Mouse (Mus musculus) induced T-regulatory cell, adult 2 months (primary cell): ENCODE measurements around the gene Mob3a.
"Not testable (repeated sequence)": the region's sequence is repeated elsewhere in the genome, so short reads cannot be mapped to it uniquely, and the experiment has no call there.

Experiments
- DNase-seq: peaks from one replicate; pipeline ENCODE4 v3.0.0-alpha.2; 2012; ENCODE audit warnings: low read depth

Mob3a gene

DNA sequence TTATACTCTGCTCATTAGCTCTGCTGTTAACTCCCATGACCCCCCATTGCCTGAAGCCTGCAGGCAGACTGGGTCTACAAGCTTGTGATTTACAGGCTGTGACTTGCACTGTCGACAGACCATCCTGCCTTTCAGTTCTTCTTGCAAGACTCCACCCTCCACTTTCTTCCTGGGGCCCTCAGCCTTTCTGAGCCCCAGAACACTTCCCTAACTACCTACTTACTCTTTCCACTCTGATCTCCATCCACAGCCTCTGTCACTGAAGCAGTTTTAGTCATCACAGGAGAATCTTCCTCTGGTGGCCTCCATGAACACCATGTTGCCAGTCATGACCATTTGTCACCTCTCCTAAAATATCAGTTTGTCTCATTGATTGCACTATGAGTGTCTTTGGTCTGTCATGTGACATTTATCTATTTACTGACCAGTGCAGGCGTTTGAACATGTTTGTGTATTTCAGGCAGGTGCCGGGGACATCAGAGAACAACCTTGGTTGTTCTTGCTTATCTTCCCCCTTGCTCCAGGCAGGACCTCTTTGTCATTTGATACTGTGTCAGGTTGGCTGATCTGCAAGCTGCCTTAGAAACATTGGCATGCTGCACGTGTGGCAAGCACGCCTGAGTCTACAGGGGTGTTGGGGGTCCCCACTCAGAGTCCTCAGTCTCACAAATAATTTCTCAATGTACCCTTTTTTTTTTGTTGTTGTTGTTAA, 38.1 kb downstream of the Mob3a start:
- peak; percentile 65 for DNase-seq

DNA sequence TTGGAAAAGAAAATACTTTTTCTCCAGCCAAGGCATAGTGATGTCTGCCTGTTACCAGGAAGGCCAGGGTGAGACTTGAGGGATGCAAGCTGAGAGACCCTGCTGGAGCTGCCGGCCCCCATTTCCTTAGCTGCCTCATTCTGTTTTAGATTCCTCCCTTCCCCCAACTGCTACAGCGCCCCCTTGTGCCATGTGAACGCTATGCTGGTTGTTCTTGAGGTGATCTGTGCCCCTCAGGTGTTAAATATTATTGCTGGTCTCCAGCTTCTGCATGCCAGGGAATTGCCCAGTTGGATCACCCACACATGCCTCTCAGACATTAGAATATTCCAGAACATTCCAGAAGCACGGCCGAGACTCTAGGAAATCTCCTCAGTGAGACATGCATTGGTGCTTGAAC, 40.6 kb downstream of the Mob3a start:
- DNase-seq = peak; percentile 91

DNA sequence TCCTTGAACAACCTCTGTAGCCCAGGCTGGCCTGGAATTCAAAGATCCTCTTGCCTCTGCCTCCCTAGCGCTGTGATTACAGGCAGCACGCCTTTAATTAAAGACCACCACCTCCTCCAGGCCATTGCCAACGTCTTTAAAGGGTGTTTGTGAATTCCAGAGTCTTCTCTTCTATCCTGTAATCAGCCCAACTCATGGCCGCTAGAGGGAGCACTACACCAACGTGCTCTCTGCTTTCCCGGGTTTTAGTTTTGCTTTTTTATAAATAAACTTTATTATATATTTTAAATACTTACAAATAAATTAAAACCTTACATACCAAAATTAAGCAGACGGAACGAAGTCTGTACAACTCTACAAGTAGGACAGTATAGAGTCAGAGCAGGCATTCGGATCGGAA, 42.6 kb downstream of the Mob3a start:
- peak; percentile 90 for DNase-seq

DNA sequence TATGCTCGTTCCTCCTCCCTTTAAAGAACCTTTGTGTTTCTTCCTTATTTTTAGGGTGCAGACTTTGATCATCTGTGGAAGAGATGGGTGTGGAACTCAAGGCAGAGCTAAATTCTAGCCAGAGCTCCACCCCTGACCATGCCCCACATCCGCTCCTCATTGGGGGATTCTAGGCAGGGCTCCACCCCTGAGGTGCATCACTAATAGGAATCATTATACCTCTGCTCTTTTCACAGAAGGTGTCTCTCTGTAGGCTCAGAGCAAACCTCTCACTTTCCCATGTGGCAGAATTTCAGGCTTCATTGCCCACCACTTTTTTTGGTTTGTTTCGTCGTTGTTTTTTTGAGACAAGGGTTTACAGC, 43.0 kb downstream of the Mob3a start:
- DNase-seq = peak; percentile 87

DNA sequence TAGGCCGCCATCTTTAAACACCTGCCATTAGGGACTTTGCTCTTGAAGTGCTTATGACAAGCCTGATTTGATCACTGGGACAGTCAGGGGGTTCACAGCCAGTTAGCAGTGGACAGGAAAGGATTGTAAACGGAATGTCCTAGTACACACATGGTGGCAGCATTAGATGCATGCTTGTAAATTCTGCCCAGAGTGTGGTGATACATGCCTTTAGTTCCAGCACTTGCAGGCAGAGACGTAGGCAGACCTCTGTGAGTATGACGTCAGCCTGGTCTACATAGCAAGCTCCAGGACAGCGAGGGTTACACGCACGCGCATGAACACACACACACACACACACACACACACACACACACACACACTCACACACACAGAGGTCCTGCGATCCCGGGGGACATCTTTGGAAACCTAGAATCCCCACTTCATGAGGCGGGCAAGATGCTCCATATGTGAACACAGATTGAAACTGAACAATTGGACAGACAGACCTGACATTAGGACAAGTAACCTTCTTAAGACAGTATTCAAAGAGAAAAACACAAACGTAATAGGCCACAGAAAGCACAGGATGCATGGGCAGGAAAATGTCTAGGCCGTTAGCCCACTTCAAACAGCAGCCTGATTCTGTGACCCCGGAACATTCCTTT, 43.5 kb downstream of the Mob3a start:
- peak; percentile 78 for DNase-seq

DNA sequence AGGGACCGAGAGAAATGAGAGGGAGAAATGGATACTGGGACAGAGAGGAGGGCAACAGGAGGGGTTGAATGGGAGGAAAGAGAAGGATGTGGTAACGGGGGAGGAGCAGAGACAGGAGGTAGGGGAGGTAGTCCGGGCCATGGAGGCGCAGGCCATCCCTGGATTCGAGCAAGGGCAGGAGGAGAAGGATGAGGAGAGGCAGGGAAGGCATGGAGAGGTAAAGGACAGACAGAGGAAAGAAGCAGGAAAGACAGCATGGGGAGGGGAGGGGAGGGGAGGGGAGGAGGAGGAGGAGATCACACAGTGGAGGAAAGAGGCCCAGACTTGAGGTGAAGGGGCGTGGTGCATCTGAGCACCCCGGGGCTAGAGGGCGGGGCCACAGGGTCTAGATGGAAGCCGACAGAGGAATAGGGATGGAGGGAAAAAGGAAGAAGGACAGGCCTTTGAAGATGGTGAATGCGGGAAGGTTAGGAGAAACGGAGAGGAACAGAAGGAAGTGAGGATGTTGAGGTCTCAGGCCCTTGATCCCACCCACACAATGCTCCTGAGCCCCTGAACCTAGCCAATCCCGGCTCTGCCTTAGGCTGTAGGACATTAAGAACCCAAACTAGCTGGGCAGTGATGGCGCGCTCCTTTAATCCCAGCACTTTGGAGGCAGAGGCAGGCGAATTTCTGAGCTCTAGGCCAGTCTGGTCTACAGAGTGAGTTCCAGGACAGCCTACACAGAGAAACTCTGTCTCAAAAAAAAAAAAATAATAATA, 44.7 kb downstream of the Mob3a start, which contains the start of gene Btbd2:
Gene Btbd2, minus strand, starts transcription at position 209 of the 761 bp plus-strand sequence.
- peak; percentile 64 for DNase-seq

DNA sequence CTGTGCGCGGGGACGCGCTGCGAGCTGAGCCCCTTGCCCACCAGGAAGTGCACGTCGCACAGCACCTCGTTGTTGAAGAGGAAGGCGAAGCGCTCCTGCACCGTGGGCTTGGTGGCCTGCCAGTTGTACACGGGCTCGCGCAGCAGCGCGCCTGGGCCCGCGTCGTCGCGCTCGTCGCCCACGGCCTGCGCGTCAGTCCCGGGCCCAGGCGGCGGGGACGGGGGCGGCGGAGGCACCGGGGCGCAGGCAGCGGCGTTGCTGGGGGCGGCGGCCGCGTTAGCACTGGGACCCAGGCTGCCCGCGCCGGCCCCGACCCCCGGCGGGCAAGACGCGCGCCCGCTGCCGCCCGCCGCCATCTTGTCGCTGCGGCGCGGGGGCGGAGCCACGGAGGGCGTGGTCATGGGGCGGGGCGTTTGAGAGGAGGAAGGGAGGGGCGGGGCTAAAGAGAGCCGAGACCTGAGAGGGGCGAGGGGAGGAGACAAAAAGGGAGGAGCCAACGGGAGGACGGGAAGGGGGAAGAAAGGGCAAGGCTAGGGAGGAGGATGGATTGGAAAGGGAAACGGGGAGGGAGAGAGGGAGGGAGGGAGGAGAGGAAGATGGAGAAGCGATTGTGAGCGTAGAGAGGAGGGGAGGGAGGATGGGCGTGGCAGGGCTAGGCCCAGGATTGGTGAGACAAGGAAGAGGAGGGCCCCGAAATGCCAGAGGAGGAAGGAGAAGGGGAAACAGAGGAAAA, 45.5 kb downstream of the Mob3a start:
- peak; percentile 98 for DNase-seq

DNA sequence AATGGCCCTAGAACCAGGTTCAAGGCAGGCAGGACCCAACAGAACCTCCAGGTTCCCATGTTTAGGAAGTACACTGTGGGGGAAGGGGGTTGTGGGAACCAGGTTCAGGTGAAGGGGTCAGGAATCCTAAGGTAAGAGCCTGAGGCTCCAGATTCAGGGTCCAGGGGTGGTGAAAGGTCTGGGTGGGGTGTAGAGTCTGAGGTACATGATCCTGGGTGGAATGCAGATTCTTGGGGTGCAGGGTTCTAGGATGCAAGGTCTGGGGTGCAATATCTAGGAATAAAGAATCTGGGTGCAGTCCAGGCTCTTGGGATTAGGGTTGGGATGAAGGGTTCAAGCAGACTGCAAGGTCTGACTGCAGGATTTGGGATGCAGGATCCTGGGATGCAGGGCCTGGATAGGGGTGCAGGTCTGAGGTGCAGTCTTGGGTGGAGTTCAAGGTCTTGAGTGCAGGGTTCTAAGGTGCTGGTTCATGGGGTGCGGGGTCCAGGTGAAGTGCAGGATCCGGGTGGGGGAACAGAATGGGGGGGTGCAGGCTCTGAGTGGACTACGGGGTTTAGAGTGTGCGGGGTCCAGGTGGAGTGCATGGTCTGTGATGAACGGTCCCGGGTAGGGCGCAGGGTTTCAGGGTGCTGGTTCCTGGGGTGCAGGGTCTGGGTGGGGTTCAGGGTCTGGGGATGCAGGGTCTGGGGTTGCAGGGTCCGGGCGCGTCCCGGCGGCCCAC, 46.2 kb downstream of the Mob3a start:
- DNase-seq = peak; percentile 16

DNA sequence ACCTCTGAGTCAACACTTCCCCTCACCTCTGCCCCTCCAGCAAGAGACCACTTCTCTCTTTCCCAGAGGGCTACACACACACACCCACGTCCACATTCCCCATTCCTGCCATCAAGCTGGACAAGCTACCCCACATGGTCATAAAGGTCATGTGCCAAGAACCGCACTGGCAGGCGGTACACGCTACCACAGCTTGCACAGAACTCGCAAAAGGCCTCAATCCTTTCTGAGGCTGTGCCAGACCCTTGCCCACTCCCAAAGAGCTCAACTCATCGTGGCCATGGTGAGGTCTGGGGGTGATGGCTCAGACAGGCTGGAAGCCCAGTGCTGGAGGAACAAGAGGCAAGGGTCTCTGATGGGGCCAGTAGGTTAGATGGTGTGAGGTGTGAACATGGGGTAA, 46.9 kb downstream of the Mob3a start:
- peak; percentile 18 for DNase-seq

DNA sequence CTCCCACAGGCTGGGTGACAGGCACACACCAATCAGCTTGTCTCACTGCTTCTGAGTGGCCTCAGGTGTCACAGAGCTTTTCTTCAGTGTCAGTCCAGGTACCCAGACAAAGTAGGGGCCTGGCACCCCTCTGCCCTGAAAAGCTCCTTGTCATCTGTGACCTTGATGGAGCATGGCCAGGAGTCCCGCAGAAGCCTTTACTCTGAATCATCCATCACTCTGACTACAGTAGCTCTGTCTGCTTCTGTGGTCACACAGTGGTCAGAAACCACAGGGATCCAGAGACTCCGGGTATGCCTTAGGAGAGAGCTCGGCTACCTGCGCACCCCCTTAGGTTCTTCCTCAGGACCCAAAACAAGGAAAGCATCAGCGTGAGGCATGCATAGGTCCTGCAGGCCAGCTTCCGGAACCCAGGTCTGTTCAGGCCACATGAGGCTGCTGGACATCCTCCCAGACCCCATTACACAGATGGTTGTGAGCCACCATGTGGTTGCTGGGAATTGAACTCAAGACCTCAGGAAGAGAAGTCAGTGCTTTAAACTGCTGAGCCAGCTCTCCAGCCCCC, 48.5 kb downstream of the Mob3a start:
- DNase-seq = no peak

DNA sequence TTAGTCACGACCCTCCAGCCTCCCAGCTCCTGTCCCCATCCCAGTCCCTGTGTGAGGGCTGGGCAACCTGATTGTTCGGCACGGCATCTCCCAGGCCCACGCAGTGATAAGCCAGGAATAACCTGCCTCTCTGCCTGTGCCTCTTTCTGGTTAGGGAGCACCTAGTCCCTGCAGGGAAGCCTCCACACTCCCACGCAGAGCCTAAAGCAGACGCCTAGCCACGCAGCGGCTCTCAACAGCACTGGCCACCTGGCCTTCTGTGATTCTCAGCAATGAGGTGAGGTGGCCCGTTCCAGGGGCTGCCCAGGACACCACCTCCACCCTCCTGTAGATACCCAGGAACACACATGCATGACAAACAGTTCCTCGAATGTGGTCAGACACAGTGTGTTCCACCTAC, 51.4 kb downstream of the Mob3a start:
- DNase-seq = no peak

DNA sequence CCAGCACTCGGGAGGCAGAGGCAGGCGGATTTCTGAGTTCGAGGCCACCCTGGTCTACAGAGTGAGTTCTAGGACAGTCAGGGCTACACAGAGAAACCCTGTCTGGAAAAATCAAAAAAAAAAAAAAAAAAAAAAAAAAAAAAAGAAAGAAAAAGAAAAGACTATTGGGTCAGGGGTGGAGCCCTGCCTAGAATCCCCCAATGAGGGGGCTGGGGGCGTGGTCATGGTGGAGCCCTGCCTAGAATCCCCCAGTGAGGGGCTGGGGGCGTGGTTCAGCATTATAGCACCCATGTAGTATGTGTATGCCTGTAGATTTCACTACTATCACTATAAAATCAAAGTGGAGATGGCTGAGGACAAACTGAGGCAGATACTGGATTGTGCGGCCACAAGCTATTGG, 51.9 kb downstream of the Mob3a start:
- not testable (repeated sequence) for DNase-seq

DNA sequence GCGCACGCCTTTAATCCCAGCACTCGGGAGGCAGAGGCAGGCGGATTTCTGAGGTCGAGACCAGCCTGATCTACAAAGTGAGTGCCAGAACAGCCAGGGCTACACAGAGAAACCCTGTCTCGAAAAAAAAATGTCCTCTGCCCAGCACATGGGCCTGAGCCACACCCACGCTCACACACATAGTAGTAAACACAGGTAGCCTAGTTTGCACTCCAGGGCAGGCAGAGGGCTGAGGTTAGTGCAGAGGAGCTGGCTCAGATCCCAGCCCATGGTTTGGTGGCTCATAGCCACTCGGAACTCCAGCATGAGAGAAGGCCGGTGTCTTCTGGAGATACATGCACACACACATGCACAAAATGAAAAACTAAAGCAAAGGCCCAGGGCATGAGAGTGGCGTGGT, 54.8 kb downstream of the Mob3a start:
- no peak for DNase-seq

DNA sequence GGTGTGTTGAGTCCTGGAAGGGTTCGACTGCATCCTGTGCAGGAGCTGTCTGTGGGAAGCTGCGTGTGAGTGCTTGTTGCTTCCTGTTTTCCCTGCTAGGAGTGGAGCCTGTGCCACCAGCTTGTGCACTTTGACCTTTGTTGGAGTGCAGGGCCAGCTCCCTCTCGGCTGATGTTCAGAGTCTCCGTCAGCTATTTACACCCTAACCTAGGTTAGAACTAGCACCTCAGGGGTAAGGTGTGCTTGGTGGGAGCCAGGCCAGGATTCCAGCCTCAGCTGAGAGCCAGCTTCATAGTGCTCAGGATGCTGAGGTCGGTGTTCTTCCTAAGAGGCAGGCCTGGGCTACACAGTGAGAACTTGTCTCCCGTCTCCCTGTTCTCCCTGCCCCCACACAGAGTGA, 66.4 kb downstream of the Mob3a start:
- no peak for DNase-seq
